Mouse (Mus musculus) liver, postnatal 0 days (tissue): Measurements from ENCODE around the gene Pgm1.

ENCODE experiments used
- CTCF ChIP-seq: sonication (generic); IDR thresholded peaks from 2 replicates; pipeline ENCODE4 v1.5.1; 2016; ENCODE audit warnings: antibody characterized with exemption, low read depth
- EP300 ChIP-seq: IDR thresholded peaks from 2 replicates; pipeline ENCODE4 v1.6.1; 2016; ENCODE audit warnings: antibody characterized with exemption, low read depth, mild to moderate bottlenecking

DNA sequence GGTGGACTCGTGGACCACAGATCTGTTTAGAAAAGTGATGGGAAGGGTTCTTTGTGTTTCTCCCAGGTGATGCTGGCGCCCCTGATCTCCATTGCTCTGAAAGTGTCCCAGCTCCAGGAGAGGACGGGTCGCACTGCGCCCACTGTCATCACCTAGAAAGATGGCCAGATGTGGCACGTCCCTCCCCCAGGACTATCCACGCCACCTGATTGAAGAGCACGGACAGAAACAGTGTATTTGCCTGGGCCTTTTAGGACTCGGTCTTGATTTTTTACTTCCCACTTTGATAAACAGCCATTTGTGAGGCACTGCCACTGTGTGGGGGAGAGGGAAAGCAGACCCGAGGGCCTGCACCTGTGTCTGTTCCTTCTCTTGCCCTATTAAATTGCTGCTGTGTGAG is 57.4 kb downstream of the Pgm1 start:
- no peak for TF ChIP-seq EP300
- TF ChIP-seq CTCF: no peak
